27 mouse cellular contexts compared by ENCODE assay signal in the genomic region with DNA sequence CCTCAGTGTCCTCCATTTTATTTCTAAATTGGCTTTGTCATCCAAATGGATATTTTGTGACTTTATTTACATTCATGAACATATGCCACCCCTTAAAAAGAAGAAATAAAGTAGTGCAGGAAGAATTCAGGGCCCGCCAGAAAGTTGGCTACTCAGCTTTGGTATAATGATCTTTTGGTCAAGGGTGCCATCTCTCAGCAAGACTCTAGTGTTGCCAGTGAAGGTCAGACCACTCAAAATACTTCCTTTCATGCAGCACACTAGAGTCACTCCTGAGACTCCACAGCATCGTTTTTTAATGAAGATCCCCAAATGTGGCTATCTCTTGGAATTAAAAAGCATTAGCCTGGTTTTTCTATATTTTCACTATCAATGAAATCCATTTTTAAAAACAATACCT. TPM values are rescaled to one million over a fixed set of nuclear protein-coding genes. Genes with fewer than 3 reads are reported as not detected.
DNase-seq lines count a peak whose midpoint lies in the region; ATAC-seq and TF ChIP-seq lines count a peak whose summit lies in the region.
"Had no signal": no experiment of that assay in that cellular context is flagged by ENCODE, and none has a peak within 500 bp of the region (broad histone marks: within the 10 kb centered on the region; RNA-seq: fewer than 3 reads in every experiment).

No protein-coding gene starts in this region.

- peak; percentile 38 for DNase-seq in embryo, embryonic 10 days (ENCODE audit: low spot score)
- DNase-seq in embryo, embryonic 9.5 days (ENCODE audit: extremely low spot score): no peak
- DNase-seq in hindbrain, postnatal 0 days (ENCODE audit: low spot score): peak; percentile 10
- DNase-seq in 3T3-L1 (ENCODE audit: low read depth, low spot score): peak; percentile 29
- peak; percentile 32 for DNase-seq in adipocyte (ENCODE audit: low spot score)
- DNase-seq in kidney, postnatal 25 days: no peak
- DNase-seq: adrenal gland, postnatal 10 days; adrenal gland, postnatal 36 days; B cell, adult 2 months; cerebellum, adult 18-20 months; cerebellum, adult 9-10 months; cerebellum, postnatal 14 days; gastrocnemius, postnatal 25 days; heart, adult 18-20 months; heart, postnatal 10 days; heart, postnatal 4 days had no signal

- H3K27ac ChIP-seq in hindbrain, postnatal 0 days: no peak overlapping the region
- H3K27ac ChIP-seq in hindbrain, embryonic 13.5 days: no peak overlapping the region
- H3K27ac ChIP-seq: embryonic facial prominence, embryonic 10.5 days; embryonic facial prominence, embryonic 13.5 days; forebrain, embryonic 12.5 days; forebrain, embryonic 15.5 days; heart, embryonic 10.5 days; hindbrain, embryonic 15.5 days had no signal

- H3K4me3 ChIP-seq in hindbrain, postnatal 0 days (ENCODE audit: low read length): no peak overlapping the region
- H3K4me3 ChIP-seq in hindbrain, embryonic 13.5 days: no peak overlapping the region
- H3K4me3 ChIP-seq: embryonic facial prominence, embryonic 10.5 days; embryonic facial prominence, embryonic 13.5 days; erythroblast, embryonic 14.5 days; forebrain, embryonic 12.5 days; forebrain, embryonic 15.5 days; heart, embryonic 10.5 days; heart, embryonic 13.5 days; hindbrain, embryonic 15.5 days had no signal

- H3K4me1 ChIP-seq in hindbrain, postnatal 0 days (ENCODE audit: insufficient read depth, low read length): no peaks in the 10 kb centered on the region
- no peaks in the 10 kb centered on the region for H3K4me1 ChIP-seq in hindbrain, embryonic 13.5 days (replicated peaks)
- H3K4me1 ChIP-seq: heart, embryonic 10.5 days; hindbrain, embryonic 15.5 days had no signal

- 56% methylated on average over 2 of the region's 2 CpGs for WGBS in hindbrain, postnatal 0 days
- 73% methylated on average over 2 of the region's 2 CpGs for WGBS in hindbrain, embryonic 13.5 days

- no peak for ATAC-seq in hindbrain, postnatal 0 days
- no peak for ATAC-seq in hindbrain, embryonic 13.5 days (ENCODE audit: low FRiP score)
- ATAC-seq: activated CD4-positive, CD25-positive, alpha-beta regulatory T cell, adult 4 months; intestine, embryonic 16.5 days had no signal

- no peak overlapping the region for H3K4me2 ChIP-seq in hindbrain, postnatal 0 days (ENCODE audit: low read depth, low read length)
- H3K4me2 ChIP-seq in hindbrain, embryonic 13.5 days: no peak overlapping the region
- H3K4me2 ChIP-seq: embryonic facial prominence, embryonic 13.5 days; forebrain, embryonic 12.5 days; forebrain, embryonic 15.5 days; heart, embryonic 13.5 days; hindbrain, embryonic 15.5 days had no signal

- H3K27me3 ChIP-seq in hindbrain, postnatal 0 days (ENCODE audit: insufficient read depth, low read length): no peaks in the 10 kb centered on the region
- no peaks in the 10 kb centered on the region for H3K27me3 ChIP-seq in hindbrain, embryonic 13.5 days
- H3K27me3 ChIP-seq: embryonic facial prominence, embryonic 13.5 days; forebrain, embryonic 12.5 days; forebrain, embryonic 15.5 days; hindbrain, embryonic 15.5 days had no signal

- H3K9me3 ChIP-seq in hindbrain, postnatal 0 days (ENCODE audit: low read length): no peaks in the 10 kb centered on the region
- no peaks in the 10 kb centered on the region for H3K9me3 ChIP-seq in hindbrain, embryonic 13.5 days
- H3K9me3 ChIP-seq: embryonic facial prominence, embryonic 10.5 days; embryonic facial prominence, embryonic 13.5 days; forebrain, embryonic 12.5 days; forebrain, embryonic 15.5 days; heart, embryonic 10.5 days; heart, embryonic 13.5 days; hindbrain, embryonic 15.5 days had no signal

- no peak overlapping the region for H3K9ac ChIP-seq in hindbrain, postnatal 0 days (replicated peaks; ENCODE audit: low read length)
- H3K9ac ChIP-seq in hindbrain, embryonic 13.5 days: no peak overlapping the region
- H3K9ac ChIP-seq: embryonic facial prominence, embryonic 13.5 days; forebrain, embryonic 12.5 days; forebrain, embryonic 15.5 days; heart, embryonic 13.5 days; hindbrain, embryonic 15.5 days had no signal

- TF ChIP-seq CTCF in hindbrain, postnatal 0 days (IDR thresholded peaks at IDR 0.05; ENCODE audit: low read depth): peak; percentile 10; the same call in 1 of the 2 replicates

- H3K36me3 ChIP-seq in hindbrain, postnatal 0 days (ENCODE audit: insufficient read depth, low read length): no peaks in the 10 kb centered on the region
- H3K36me3 ChIP-seq in hindbrain, embryonic 13.5 days: no peaks in the 10 kb centered on the region
- H3K36me3 ChIP-seq: embryonic facial prominence, embryonic 10.5 days; embryonic facial prominence, embryonic 13.5 days; forebrain, embryonic 12.5 days; forebrain, embryonic 15.5 days; heart, embryonic 10.5 days; heart, embryonic 13.5 days; hindbrain, embryonic 15.5 days had no signal

RNA-seq across cellular contexts. Expression of a gene that starts 14.9 kb away (rescaled TPM):
- total RNA-seq in hindbrain, postnatal 0 days (2014; rRNA removed): 20.5 and 33.3 TPM in 2 replicates
- 80.1 and 80.7 TPM in 2 replicates for polyA plus RNA-seq in hindbrain, postnatal 0 days (2015; fragmentation: Nextera tagmentation; extraction: Ambion mirVana)
- polyA plus RNA-seq in hindbrain, embryonic 13.5 days (2015; fragmentation: Nextera tagmentation; extraction: Ambion mirVana): 52.0 and 55.6 TPM in 2 replicates
- polyA plus RNA-seq: erythroblast, embryonic 14.5 days had no signal

Comparison
In these comparisons a context has a peak if more than half of its experiments do, and no peak if none do; other contexts are left out.
1. DNase-seq: peak in embryo, embryonic 10 days (single experiment), hindbrain, postnatal 0 days (single experiment), 3T3-L1 (single experiment) and adipocyte (single experiment); none in embryo, embryonic 9.5 days (single experiment) and kidney, postnatal 25 days (0 of 2).